Mouse (Mus musculus) lung, postnatal 36 days (tissue): ENCODE measurements around the gene Bpgm.

Experiments used
- DNase-seq: peaks from one replicate; pipeline ENCODE4 v3.0.0; 2022; ENCODE audit warnings: mixed read lengths

Gene Bpgm

DNA sequence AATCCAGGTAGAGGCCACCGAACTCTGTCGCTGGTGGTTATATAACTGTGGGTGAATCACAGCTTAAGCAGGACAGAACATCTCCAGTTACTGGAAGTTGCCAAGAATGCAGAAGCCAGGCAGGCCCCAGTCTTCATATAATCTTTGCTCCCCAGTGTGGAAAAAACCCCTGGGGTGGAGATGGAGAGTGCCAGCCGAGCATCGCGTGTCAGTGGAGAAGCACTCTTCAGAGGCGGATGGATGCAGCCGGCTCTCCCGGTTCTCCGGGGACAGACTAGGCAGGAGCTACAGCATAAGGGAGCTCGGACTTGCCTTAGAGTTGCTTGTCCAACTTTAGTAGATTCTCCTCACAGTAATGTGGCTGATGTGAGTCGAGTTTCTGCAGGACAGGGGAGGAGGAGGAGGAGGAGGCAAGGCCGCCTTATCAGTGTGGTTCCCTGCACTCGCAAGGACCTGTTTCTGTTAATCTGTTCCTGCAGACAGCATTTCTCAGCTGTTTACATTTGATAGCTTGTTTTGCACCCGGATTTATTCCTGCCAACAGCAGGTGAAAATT is 10.1 kb downstream of the Bpgm start:
- DNase-seq, result no peak

DNA sequence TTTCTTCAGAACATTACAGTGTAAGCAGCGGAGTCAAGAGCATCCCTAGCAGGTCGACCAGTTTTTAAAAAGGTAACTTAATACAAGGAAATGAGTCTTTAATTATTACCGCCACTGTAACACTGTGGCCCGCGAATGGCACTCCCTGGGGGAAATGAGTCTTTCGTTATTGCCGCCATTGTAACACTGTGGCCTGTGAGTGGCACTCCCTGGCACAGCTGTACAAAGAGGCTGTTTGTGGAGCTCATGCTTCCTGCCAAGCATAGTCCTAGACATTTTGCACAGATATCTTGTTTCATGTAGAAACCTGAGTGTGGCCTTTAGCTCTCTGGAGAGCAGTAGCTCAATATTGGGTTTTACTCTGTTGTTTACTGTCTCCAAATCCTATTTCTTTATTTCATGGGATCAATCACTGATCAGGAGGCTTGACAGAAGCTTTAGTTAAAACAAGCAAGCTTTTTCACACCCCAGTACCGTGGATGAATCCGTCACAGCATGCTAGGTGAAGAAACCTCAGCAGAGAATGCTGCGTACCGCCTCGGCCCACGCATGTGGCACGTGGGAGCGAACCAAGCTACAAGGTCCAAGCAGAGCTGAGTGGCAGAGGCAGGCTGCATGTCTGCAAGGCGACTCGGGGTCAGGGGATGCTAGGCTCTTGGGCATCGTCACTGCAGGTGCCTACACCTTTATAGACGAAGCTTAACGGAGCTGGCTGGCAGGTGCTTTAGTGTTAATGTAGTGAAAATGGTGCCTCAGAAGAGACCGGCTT is 17.5 kb downstream of the Bpgm start:
- peak; percentile 42 for DNase-seq

GRCm38 (mm10) chr6:34495140-34495551 is 19.1 kb downstream of the Bpgm start:
- DNase-seq, result peak; percentile 33

- DNase-seq, result no peak
Observed at GRCm38 (mm10) chr6:34497991-34498625, 22.1 kb downstream of the Bpgm start.

DNA sequence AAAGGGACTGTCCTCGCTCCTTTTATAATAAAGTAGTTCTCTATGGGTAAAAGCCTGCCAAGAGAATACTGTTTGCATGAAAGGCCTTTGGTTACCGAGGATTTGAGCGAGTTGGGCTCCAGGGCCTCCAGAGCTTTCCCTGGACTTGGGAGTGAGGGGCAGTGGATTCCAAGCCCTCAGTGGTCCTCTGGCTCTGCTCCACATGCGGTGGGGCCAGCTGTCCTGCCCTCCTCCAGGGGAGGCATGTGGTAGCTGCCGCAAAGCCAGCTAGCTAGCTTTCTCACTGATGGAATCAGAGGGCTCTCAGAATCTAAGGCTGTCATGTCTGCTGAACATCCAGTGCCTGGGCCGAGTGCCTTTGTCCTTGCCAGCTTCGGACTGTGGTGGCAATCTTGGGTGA is 26.3 kb downstream of the Bpgm start:
- no peak for DNase-seq

GRCm38 (mm10) chr6:34505957-34506356 is 29.9 kb downstream of the Bpgm start:
- no peak for DNase-seq

DNA sequence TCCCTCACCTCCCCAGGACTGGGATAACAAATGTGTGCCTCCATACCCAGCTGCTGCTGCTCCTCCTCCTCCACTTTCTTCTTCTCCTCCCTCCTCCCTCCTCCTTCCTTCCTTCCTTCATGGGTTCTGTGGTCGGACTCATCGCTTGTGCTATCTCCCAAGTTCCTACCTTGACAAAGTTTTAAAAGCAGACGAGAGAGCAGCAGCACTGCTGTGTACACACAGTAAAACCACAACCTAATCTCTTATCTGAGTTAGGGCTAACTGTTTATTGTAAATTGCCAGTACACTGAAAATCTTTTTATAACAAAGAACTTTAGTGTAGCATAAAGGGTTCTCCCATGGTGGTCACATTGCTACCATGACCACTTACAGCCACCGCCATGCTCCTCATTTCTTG is 31.6 kb downstream of the Bpgm start:
- DNase-seq, result no peak

DNA sequence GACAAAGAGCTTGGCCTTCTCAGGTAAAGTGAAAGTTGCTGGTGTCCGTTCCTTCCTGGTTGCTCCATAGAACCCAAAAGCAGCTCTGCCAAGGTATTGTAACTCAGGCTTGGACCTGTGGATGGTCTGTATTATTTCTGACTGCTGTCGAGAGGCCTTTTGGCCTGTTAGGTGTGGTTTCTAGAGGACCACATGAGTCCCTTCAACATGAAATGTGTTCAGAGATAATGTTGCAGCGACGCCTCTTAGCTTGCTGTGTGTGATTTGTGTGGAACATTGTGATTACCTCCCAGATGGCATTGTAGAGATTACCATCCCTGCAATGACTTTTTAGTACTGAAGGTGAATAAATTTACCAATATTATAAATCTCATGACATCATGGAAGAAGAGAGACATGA is 32.0 kb downstream of the Bpgm start:
- no peak for DNase-seq

DNA sequence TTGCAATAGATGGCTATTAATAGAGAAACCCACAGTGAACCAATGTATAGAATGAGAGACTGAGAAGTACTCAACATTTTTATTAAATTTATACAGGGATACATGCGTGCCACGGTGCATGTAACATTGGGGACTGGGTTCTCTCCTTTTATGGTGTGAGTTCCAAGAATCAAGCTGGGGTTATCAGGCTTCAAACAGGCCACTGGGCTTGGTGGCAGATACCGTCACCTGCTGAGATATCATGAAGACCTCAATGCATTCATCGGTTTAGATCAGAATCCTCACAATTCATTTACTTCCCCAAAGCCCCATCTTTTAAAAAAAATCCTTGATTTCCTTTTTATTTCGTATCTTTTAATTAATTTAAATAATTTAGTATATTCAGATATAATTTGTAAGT is 34.3 kb downstream of the Bpgm start:
- no peak for DNase-seq

GRCm38 (mm10) chr6:34511410-34511809 is 35.4 kb downstream of the Bpgm start:
- DNase-seq, result peak; percentile 46

DNA sequence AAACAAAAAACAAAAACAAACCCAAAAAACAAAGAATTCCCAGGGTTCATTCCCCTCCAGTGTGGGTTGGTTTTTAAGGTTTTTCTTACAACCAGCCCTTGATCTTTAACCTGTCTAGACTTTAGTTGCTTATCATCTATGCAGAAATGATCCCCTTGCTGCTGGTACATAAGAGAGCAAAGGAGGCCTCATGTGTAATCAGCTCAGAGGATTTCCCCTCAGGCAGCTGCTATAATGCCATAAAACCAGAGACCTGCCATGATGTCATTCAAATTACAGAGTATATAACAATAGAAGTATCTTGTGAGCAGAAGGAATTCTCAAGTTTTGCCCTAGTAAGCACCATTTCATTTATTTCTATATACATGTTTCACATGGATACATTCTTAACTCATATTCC is 36.7 kb downstream of the Bpgm start:
- no peak for DNase-seq

DNA sequence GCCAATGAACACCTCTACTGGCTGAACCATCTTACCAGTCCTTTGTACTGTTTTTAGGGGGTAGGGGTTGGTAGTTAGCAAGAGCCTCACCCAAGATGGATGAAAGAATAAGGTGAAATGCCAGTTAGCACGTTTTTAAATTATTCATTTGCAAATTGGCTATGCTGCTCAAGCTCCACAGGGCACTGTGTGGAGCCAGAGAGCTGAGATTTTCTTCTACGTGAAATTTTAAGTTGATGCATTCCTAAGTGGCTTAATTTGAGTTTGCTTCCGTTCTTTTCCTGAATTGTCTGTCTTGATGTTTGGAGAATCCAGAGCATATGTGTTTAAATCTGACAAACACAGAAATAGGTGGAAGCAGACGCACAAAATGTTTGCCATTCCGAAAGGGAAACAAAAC is 38.6 kb downstream of the Bpgm start:
- no peak for DNase-seq

DNA sequence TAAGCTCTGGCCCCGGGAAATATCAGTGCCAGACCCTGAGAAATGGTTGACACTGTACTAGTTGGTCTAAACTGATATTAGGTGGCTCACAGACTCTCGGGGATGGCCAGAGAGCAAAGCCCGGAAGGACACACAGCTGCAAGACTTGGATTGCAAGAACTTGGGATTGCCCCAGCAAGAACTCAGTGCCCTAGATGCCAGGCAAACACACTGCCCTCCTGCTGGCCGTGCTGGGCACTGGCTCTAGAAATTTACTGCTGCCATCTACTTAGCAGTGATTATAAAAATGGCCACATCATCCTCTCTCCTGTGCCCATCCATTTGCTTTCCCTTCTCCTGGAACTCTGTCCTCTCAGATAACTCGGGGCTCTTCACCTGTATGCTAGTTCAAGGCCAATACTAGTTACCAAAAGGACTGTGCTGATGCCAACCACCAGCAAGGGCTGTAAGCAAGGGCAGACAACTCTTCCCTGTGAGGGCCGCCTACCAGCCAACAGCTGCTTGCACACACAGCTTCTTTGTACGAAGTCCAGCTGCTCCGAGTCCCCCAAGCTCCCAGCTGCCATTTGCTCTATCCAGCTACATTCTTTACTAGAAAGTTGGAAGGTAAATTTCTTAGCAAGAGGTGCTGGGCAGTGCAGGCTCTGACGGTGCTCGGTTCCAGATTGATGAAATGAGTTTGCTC is 39.2 kb downstream of the Bpgm start:
- no peak for DNase-seq

DNA sequence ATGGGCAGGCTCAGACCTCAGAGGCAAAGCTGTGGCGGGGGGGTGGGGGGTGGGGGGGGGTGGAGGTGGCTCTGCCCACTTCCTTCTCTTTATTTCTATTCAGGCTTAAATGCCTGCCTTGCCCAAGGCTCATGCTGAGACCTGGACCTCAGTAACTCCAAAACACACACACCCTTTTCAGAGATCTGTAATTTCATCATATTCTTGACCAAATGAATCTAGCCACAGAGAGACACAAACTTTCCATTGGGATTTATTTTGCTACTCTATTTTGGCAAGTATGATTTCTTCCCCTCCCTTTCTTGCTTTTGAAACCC is 39.7 kb downstream of the Bpgm start:
- DNase-seq, result no peak

DNA sequence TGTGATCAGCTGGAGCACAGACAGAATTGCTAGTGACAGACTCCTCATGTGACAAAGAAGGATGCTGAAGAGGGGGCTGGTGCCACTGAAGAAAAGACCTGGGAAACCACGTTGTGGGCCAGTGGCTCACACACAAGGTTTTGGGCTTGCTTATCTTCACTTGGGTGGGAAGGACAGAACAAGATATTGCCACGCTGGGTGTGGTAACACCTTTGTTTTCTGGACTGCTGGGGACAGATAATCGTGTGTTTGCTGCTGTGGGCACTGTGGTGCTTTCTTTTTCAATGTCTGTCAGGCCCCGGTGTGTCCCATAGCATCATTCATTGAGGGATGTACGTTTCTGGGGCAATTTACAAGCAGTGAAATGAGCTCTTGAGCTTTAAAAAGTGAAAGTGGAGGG is 41.7 kb downstream of the Bpgm start:
- DNase-seq, result no peak

- DNase-seq, result no peak
Observed at GRCm38 (mm10) chr6:34519087-34519486, 43.1 kb downstream of the Bpgm start.

GRCm38 (mm10) chr6:34520491-34520890 is 44.5 kb downstream of the Bpgm start:
- no peak for DNase-seq

GRCm38 (mm10) chr6:34520912-34521311 is 44.9 kb downstream of the Bpgm start:
- DNase-seq, result no peak

DNA sequence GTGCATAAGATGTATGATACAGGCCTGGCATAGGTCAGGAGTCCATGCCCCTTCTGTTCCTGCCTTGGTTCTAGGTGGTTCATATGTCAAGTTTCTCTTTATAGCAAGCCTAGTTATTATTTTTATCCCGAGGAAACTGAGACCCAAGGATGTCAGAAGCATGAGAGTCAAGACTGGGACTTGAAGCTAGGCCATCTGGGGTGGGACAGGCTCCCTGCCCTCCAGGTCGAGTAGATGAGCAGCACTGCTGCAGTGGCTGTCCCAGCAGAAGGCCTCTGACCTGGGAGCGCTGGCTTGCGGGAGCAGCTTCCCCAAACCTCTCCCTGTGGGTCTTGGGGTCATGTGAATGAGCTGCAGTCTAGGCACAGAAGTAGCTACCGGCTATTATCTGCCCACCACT is 47.5 kb downstream of the Bpgm start:
- DNase-seq, result no peak

GRCm38 (mm10) chr6:34525499-34525924 is 49.5 kb downstream of the Bpgm start:
- DNase-seq, result no peak

DNA sequence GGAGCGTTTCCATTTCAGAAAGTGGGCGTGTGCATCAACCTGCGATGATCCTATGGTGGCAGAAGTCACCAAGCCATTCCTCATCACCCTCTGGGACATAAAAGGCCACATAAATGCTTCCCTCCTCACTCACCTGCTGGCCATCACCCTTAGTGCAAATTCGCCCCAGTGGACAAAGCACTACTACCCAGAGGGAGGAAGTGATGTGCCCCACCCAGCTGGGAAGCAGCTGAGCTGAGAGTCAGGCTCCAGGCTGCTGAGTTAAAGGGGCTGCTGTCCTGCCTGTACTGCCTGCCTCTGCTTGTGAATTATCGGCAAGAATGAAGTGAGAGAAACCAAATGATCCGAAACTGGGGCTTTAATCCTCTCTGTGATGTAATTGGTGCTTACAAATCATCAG is 49.9 kb downstream of the Bpgm start:
- no peak for DNase-seq

- no peak for DNase-seq
Observed at GRCm38 (mm10) chr6:34526389-34526788, 50.4 kb downstream of the Bpgm start.

DNA sequence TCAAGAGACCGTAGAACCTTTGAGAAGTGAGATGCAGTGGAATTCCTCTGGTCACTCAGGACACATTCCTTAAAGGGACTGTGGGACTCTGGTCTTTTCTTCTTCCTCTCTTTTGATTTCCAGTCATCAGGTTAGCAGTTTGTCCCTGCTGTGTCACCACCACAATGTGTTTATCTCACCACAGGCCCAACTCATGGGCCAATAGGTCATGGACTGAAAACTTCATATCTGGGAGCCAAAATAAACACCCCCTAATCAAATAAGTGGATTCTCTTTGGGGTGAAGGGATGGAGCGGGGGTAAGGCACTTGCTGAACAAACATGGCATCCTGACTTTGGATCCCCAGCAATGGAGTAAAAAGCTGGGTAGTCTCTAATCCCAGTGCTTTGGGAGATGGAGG is 52.1 kb downstream of the Bpgm start:
- no peak for DNase-seq

DNA sequence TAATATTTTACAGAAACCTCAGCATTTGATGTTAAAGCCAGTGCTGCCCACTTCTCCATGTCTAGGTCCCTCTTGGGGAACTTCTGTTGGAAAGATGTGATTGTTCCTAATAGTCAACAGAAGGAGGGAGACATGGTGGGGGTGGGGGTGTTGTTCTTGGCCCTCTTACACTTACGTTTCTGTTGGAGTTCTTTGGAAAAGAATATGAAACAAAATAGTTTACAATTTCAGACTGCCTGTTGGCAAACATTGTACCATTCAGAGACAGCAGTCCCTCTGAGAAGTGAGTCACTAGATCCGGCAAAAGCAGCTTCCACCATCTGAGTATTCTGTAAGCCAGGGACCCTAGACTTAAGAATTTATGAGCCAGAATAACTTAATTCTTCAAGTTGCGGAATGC is 54.0 kb downstream of the Bpgm start:
- DNase-seq, result no peak
